Mouse (Mus musculus) cerebellum, postnatal 4 days (tissue): ENCODE results near the gene Nfib.
"Not testable (repeated sequence)": the region's sequence is repeated elsewhere in the genome, so short reads cannot be mapped to it uniquely, and the experiment has no call there.

ENCODE experiments used
- DNase-seq, 2 experiments: peaks; one replicate each; pipeline ENCODE4 v3.0.0; 2022; ENCODE audit warnings: low spot score in 2 of 2, mixed read lengths in 1 of 2

The Nfib gene

GRCm38 (mm10) chr4:82302901-82303300 is 402.6 kb downstream of the Nfib start:
- DNase-seq: no peak

GRCm38 (mm10) chr4:82298606-82299005 is 406.9 kb downstream of the Nfib start:
- DNase-seq: no peak

GRCm38 (mm10) chr4:82297562-82297961 is 408.0 kb downstream of the Nfib start:
- DNase-seq: no peak

- DNase-seq: no peak
Observed at GRCm38 (mm10) chr4:82294066-82294465, 411.5 kb downstream of the Nfib start.

- no peak for DNase-seq
Observed at GRCm38 (mm10) chr4:82291174-82291847, 414.2 kb downstream of the Nfib start.

- no peak for DNase-seq
Observed at GRCm38 (mm10) chr4:82290623-82291022, 414.9 kb downstream of the Nfib start.

GRCm38 (mm10) chr4:82289596-82289995 is 416.0 kb downstream of the Nfib start:
- DNase-seq: no peak

- no peak for DNase-seq
Observed at GRCm38 (mm10) chr4:82288138-82288537, 417.4 kb downstream of the Nfib start.

GRCm38 (mm10) chr4:82287454-82287853 is 418.1 kb downstream of the Nfib start:
- DNase-seq: no peak

- DNase-seq: no peak
Observed at GRCm38 (mm10) chr4:82286931-82287330, 418.6 kb downstream of the Nfib start.

- no peak for DNase-seq
Observed at GRCm38 (mm10) chr4:82283536-82283935, 422.0 kb downstream of the Nfib start.

- no peak for DNase-seq
Observed at GRCm38 (mm10) chr4:82275996-82276395, 429.6 kb downstream of the Nfib start.

GRCm38 (mm10) chr4:82273049-82273754 is 432.3 kb downstream of the Nfib start:
- DNase-seq: no peak

- no peak for DNase-seq
Observed at GRCm38 (mm10) chr4:82272099-82272498, 433.5 kb downstream of the Nfib start.

- no peak for DNase-seq
Observed at GRCm38 (mm10) chr4:82271547-82271946, 434.0 kb downstream of the Nfib start.

- peak in 1 of 2 experiments; percentile 20 for DNase-seq
Observed at GRCm38 (mm10) chr4:82267832-82268778, 437.4 kb downstream of the Nfib start.

GRCm38 (mm10) chr4:82266066-82266619 is 439.4 kb downstream of the Nfib start:
- no peak for DNase-seq

GRCm38 (mm10) chr4:82258545-82258944 is 447.0 kb downstream of the Nfib start:
- DNase-seq: not testable (repeated sequence)

GRCm38 (mm10) chr4:82252054-82252453 is 453.5 kb downstream of the Nfib start:
- no peak for DNase-seq

- DNase-seq: no peak
Observed at GRCm38 (mm10) chr4:82250355-82250659, 455.2 kb downstream of the Nfib start.

- no peak for DNase-seq
Observed at GRCm38 (mm10) chr4:82249518-82250354, 455.8 kb downstream of the Nfib start.
